Mouse (Mus musculus) central nervous system, embryonic 14 days (tissue): ENCODE results near the gene Tbcc. TPM values are rescaled to one million over a fixed set of nuclear protein-coding genes. Genes with fewer than 3 reads are reported as not detected.

Source experiments
- polyA plus RNA-seq: library from polyadenylated mRNA; depleted of rRNA; stranded (reverse); fragments of >200 nt; gene quantifications from 2 replicates; pipeline ENCODE4 v1.2.3, GENCODE M21; 2012; rRNA removed

The Tbcc gene
- 34.7 and 37.5 TPM in 2 replicates for polyA plus RNA-seq

GRCm38 (mm10) chr17:46890116-46890815 is at the start of gene Tbcc:
Gene Tbcc (plus strand): TSS chr17:46890684.

GRCm38 (mm10) chr17:46857903-46858748 is 32.4 kb upstream of the Tbcc start, which contains the start of gene Bicral:
Gene Bicral (minus strand): TSS chr17:46858482.

GRCm38 (mm10) chr17:46910186-46910585 is 19.7 kb downstream of the Tbcc start, which contains the start of gene Prph2:
Gene Prph2 (plus strand): TSS chr17:46910459.

Other genes starting within 250 kb of the Tbcc start
- gene Klc4, start 244.7 kb upstream of the Tbcc start, polyA plus RNA-seq, result 35.0 and 37.2 TPM in 2 replicates
- gene Mrpl2, start 244.5 kb upstream of the Tbcc start, polyA plus RNA-seq, result 57.1 and 58.5 TPM in 2 replicates
- gene Cul7, start 240.3 kb upstream of the Tbcc start, polyA plus RNA-seq, result 79.9 and 93.7 TPM in 2 replicates
- 36.2 and 40.8 TPM in 2 replicates for gene Rrp36, start 216.3 kb upstream of the Tbcc start, polyA plus RNA-seq
- 168 and 171 TPM in 2 replicates for gene Mea1, start 211.9 kb upstream of the Tbcc start, polyA plus RNA-seq
- 140 and 150 TPM in 2 replicates for gene Klhdc3, start 209.8 kb upstream of the Tbcc start, polyA plus RNA-seq
- gene Ppp2r5d, start 185.6 kb upstream of the Tbcc start, polyA plus RNA-seq, result 105 and 111 TPM in 2 replicates
- 42.6 and 47.2 TPM in 2 replicates for gene Pex6, start 179.2 kb upstream of the Tbcc start, polyA plus RNA-seq
- 1.8 and 2.8 TPM in 2 replicates for gene Gnmt, start 161.5 kb upstream of the Tbcc start, polyA plus RNA-seq
- 53.5 and 59.9 TPM in 2 replicates for gene Cnpy3, start 138.5 kb upstream of the Tbcc start, polyA plus RNA-seq
- 0.04 TPM in 1 of 2 replicates, not detected in the other for gene Ptcra, start 127.0 kb upstream of the Tbcc start, polyA plus RNA-seq
- gene 2310039H08Rik, start 118.0 kb upstream of the Tbcc start, polyA plus RNA-seq, result 64.8 and 67.4 TPM in 2 replicates
- 88.2 and 89.8 TPM in 2 replicates for gene Rpl7l1, start 108.0 kb upstream of the Tbcc start, polyA plus RNA-seq
- 17.7 and 20.6 TPM in 2 replicates for gene Bicral, start 32.2 kb upstream of the Tbcc start, polyA plus RNA-seq
- gene Prph2, start 19.8 kb downstream of the Tbcc start, polyA plus RNA-seq, result 0.05 TPM in 2 replicates
- gene Ubr2, start 119.9 kb downstream of the Tbcc start, polyA plus RNA-seq, result 32.3 and 34.7 TPM in 2 replicates